Mouse (Mus musculus): ENCODE results near the gene Pde7b.

GRCm38 (mm10) chr10:20654187-20654586, 70.7 kb downstream of the Pde7b start:
- TF ChIP-seq CTCF (IDR thresholded peaks at IDR 0.05) = no peak
- no peak for TF ChIP-seq EP300 (IDR thresholded peaks at IDR 0.05)
